Mouse (Mus musculus) E14TG2a.4 (cell line): ENCODE data around the gene Hcrtr1.

ENCODE experiments used
- H3K27me3 ChIP-seq: 2 replicates; pipeline ENCODE4 v1.6.1; 2014; ENCODE audit warnings: low read length, control low read depth; ENCODE audit not compliant: insufficient read depth
- H3K36me3 ChIP-seq: 2 replicates; pipeline ENCODE4 v1.6.1; 2014; ENCODE audit warnings: low read length, control low read depth; ENCODE audit not compliant: insufficient read depth
- H3K4me1 ChIP-seq: replicated peaks from 2 replicates; pipeline ENCODE4 v1.6.1; 2014; ENCODE audit warnings: low read depth, low read length, control low read depth
- H3K4me3 ChIP-seq: replicated peaks from 2 replicates; pipeline ENCODE4 v1.5.1; 2014; ENCODE audit warnings: mild to moderate bottlenecking, low read length
- H3K9me3 ChIP-seq: 2 replicates; pipeline ENCODE4 v1.6.1; 2014; ENCODE audit warnings: low read length, control low read depth
- CTCF ChIP-seq: conservative IDR thresholded peaks from 2 replicates; pipeline ENCODE4 v1.5.1; 2014; ENCODE audit warnings: low read length
- NANOG ChIP-seq: IDR thresholded peaks from 2 replicates; pipeline ENCODE4 v1.6.1; 2014; ENCODE audit warnings: borderline replicate concordance, low read length, mixed read lengths
- POU5F1 ChIP-seq: IDR thresholded peaks from 2 replicates; pipeline ENCODE4 v1.6.1; 2014; ENCODE audit warnings: low read length, borderline replicate concordance

The Hcrtr1 gene

GRCm38 (mm10) chr4:130082211-130082610 is 56.9 kb downstream of the Hcrtr1 start:
- Histone ChIP-seq H3K9me3 (no peaks in the 10 kb centered on the region), H3K36me3 (no peaks in the 10 kb centered on the region), H3K4me3 (no peak overlapping the region), H3K27me3 (peaks cover 93% of the 10 kb centered on the region), H3K4me1 (peaks cover 25% of the 10 kb centered on the region)
- no peak for TF ChIP-seq CTCF
- TF ChIP-seq NANOG = no peak
- TF ChIP-seq POU5F1 = no peak

DNA sequence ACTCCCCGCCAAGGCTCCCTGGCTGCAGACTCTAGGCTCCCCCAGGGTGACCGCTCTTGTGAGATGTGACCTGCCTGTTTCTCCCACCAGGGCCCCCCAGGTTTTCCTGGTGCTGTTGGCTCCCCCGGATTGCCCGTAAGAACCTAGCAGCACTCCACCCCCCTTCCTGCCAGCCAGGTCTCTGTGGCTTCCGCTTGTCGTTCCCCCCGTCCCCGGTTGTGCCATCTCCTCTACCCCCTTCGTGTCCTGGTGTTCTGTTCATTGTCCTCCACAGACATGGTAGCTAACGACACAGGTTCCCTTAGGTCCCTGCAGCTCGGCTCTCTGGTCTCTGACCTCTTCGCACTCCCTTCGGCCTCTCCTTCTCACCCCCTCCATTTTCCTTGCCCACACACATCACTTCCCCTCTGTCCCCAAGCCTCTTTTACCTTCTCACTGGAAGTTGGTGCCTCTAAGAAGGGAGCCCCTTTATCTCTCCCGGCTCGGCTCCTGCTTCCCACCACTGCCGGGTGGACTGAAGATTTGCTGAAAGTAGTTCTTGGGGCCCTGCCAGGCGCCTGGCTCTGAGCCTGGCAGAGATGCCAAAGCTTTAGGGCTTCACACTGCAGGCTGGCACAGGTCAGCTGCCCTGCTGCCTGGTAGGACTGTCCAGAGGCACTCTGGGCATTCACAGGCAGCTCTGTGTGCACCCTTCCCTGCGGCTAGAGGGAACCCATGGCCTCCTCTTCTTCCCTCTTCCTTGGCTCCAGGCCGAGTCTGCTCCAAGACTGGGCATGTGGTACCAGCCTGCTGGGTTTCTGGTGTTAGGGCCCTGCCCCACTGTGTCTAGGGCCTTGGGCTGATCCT is 57.6 kb downstream of the Hcrtr1 start:
- Histone ChIP-seq H3K27me3 (peaks cover 93% of the 10 kb centered on the region), H3K4me1 (peaks cover 25% of the 10 kb centered on the region), H3K9me3 (no peaks in the 10 kb centered on the region)

More for the DNA sequence above, 57.6 kb downstream of the Hcrtr1 start:
- TF ChIP-seq CTCF = no peak
- TF ChIP-seq NANOG = no peak
- H3K36me3 ChIP-seq = no peaks in the 10 kb centered on the region
- H3K4me3 ChIP-seq = no peak overlapping the region
